Mouse (Mus musculus) kidney, adult 11 months (tissue): ENCODE measurements around the gene Spint3.
"Not testable (repeated sequence)": the region's sequence is repeated elsewhere in the genome, so short reads cannot be mapped to it uniquely, and the experiment has no call there.

Experiments used
- DNase-seq: peaks from one replicate; pipeline ENCODE4 v3.0.0; 2022

Spint3 gene

DNA sequence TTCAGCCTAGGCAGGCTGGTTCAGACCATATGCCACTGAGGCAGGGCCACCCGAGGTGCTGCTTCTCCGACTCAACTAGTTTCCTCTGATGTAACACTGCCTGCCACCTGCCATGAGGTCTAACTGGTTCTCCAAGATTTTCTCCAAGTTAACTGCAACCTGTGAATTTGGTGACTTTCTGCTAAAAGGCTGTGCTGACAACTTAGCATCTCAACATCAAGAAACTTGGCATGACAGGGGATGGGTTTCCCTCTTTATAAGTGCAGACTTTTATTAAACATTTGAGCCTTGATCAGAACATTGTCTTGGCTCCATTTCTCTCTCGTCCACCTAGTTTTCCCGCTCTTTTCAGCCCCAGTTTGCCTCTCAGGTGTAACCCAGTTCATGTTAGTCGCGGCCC is at the start of gene Spint3:
Spint3 (minus strand) TSS at position 101 of the 400 bp plus-strand sequence.
- not testable (repeated sequence) for DNase-seq

- DNase-seq: no peak
Measured at GRCm38 (mm10) chr2:164621775-164622174, 48.5 kb upstream of the Spint3 start.

DNA sequence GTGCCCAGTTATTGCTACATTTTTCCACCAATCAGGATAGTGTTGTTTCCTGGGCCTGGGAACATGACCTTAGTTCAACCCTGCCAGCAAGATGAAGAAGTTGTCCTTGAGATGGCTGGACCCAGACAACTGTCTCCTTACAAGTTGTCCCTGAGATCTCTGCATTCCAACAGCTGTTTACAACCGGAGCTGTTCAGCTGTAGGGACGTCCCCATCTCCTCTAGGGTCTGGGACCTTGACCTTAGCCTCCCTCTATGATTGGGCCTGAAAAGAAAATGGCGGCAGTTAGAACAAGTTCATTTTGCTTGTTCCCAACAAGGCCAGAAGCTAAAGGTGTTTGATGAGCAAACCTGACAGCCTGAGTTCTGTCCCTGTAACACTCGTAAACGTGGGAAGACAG is 45.8 kb upstream of the Spint3 start:
- no peak for DNase-seq

DNA sequence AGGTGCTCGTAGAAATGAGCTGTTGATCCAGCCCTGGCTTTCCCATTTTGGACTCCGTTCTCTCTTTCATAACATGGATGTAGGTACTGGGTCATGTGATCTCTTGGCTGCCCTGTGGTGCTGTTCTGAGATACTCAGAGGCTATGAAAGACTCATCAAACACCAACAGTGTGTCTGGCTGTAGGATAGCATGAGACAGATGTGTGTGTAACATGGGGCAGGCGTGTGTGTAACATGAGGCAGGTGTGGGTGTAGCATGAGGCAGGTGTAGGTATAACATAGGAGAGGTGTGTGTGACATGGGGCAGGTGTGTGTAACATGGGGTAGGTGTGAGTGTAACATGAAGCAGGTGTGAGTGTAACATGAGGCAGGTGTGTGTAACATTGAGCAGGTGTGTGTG is 42.1 kb upstream of the Spint3 start:
- DNase-seq: no peak

DNA sequence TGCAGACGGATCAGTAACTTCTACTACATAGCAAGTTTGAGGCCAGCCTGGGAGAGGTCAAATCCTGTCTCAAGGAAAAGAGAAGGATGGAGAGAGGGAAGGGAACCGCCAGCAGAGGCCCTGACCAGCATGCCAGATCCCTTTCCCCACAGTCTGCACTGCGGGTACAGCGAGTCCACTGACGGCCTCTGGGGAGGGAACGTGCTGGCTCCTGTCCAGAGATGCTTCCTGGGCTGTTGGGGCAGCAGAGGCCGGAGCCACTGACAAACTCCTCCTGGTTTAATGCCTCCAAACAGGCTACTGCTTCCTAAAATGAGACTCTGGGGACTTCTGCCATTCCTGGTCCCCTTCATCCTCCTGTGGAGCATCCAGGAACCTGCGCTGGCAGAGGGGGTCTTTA is 40.2 kb upstream of the Spint3 start, which contains the start of the genes Wfdc6b and Wfdc8:
Wfdc6b (plus strand) TSS at position 52 of the 400 bp plus-strand sequence.
Wfdc8 (minus strand) TSS at position 156 of the 400 bp plus-strand sequence.
- peak; percentile 7 for DNase-seq

DNA sequence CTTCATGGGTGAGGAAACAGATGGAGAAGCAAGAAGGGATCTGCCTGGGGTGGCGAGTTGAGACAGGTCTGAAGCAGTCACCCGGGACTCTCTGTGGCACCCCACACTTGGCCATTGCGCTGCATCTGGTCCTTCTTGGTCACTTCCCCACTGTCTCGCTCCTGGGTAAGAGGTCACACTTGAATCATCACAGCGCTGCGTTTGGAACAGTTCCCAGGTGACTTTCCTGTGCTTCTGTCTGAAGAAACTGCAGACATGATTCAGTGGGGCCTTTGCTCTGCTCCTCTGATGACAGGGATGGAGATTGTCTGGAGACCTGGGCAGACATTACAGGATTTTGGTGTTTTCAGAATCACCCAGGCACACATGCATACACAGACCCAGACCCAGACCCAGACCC is 35.5 kb upstream of the Spint3 start:
- no peak for DNase-seq

DNA sequence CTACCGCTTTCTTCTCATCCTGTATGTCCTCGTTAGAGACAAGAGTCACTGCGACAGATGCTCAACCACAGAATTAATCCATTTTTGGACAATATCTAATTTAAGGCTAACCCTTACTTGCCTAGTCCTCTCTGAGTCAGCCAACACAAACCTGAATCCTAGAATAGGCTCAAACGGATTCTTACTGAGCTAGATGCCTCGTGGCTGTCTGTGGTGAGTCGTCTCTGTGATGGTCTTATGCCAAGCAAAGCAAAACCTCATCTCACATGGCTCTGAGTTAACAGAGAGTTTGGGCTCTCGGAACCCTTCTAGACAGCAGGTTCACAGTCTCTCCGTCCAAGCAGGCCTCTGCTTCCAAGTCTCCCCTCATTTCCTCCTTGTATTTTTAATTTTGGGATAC is 31.2 kb upstream of the Spint3 start:
- DNase-seq: no peak

DNA sequence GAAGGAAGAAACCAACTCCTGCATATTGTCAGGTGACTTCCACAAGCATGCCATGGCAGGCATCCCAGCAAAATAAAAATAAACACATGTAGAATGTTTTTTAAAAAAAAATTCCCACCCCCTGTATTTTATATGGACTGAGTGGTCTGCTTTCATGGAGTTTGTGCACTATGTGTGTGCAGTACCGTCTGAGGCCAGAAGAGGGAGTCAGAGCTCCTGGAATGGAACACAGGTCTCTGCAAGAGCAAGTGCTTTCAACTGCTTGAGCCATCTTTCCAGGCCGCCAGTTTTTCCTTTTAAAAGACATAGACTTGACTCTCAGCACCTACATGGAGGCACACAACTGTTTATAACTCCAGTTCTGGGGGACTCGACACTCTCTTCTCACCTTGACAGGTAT is 30.2 kb upstream of the Spint3 start:
- DNase-seq: no peak

DNA sequence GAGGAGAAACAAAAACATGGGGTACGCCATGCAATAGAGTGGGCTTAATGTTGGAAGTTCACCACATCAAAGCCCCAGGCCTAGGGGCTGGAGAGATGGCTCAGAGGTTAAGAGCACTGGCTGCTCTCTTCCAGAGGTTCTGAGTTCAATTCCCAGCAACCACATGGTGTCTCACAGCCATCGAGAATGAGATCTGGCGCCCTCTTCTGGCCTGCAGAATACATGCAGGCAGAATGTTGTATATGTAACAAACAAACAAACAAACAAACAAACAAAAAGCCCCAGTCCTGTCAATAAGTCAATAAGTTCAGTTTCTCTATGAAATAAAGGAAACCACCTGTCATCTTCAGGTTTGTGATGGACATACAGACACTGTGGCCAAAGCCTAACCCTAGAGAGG is 26.9 kb upstream of the Spint3 start:
- DNase-seq: no peak

DNA sequence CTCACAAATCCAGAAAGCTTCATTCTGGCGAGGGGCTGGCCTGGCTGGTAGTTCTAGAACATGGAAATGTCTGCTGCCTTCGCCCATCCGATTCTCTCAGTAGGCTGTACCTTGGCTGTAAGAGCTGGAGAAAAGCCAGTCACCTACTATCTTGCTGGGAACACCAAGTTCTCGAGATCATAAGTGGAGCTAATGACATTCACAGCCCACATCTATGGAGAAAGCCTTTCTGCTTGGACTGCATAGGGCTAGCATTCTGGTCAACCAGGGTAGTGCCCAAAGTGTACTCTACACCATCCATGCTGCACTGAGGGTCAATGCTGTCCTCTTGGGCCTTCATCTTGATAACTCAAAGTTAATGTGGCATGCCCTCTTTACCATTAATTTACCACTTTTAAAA is 20.2 kb upstream of the Spint3 start, which contains the start of gene Eppin:
Eppin (minus strand) TSS at position 101 of the 400 bp plus-strand sequence.
- DNase-seq: no peak

- DNase-seq: no peak
Measured at GRCm38 (mm10) chr2:164592014-164592413, 18.8 kb upstream of the Spint3 start.

GRCm38 (mm10) chr2:164585025-164585725 is 11.9 kb upstream of the Spint3 start, which contains the start of gene Wfdc6a:
TSS of gene Wfdc6a (minus strand) at chr2:164585447.
- not testable (repeated sequence) for DNase-seq

DNA sequence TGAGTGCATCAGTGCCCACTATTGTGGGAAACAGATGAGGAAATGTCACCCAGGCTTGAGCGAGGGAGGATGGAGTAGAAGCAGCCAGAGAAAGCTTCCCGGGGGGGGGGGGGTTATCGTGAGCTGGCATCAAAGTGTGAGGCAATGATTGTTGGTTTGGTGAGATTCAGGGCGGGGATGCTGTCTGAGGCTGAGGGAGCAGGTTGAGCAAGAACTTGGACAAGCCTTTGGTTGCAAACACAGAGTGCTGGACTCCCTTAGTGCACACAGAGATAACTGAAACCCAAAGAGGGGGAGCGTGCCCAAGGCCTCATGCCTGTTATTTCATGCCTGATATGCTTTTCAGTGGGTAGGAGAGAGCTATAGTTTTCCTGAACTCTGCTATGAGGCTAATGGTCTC is 5.8 kb downstream of the Spint3 start:
- no peak for DNase-seq

GRCm38 (mm10) chr2:164566997-164567396 is 6.3 kb downstream of the Spint3 start:
- DNase-seq: no peak

GRCm38 (mm10) chr2:164564346-164564745 is 8.9 kb downstream of the Spint3 start:
- no peak for DNase-seq

DNA sequence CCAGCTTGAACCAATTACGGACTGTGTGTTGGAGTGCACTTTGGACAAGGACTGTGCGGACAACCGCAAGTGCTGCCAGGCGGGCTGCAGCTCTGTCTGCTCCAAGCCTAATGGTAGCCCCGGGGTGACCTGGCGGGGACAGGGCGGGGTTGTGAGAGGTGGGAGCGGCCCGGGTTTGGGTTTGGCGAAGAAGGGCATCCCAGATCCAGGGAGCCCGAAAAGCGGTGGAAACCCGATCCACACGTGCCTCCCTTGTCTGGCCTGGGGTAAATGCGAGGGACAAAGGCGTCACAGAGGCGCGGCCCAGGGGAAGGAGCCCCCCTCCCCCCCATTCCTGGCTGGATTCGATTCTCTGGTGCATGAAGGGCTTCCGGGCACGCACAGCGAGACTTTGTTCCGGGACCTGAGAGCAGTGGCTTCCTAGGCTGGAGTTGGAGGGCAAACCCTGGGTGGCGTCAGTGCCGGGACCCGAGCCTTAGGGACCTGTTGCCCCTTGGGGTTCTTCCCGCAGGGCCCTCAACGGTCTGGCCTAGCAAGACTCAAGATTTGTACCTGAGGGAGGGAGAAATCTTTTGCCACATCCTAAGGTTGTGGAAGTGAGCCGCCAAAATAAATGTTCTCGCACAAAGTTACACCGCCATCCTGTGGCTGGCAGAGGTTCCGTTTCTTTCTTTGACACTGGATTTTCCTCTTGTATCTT is 9.8 kb downstream of the Spint3 start:
- peak; percentile 64 for DNase-seq

DNA sequence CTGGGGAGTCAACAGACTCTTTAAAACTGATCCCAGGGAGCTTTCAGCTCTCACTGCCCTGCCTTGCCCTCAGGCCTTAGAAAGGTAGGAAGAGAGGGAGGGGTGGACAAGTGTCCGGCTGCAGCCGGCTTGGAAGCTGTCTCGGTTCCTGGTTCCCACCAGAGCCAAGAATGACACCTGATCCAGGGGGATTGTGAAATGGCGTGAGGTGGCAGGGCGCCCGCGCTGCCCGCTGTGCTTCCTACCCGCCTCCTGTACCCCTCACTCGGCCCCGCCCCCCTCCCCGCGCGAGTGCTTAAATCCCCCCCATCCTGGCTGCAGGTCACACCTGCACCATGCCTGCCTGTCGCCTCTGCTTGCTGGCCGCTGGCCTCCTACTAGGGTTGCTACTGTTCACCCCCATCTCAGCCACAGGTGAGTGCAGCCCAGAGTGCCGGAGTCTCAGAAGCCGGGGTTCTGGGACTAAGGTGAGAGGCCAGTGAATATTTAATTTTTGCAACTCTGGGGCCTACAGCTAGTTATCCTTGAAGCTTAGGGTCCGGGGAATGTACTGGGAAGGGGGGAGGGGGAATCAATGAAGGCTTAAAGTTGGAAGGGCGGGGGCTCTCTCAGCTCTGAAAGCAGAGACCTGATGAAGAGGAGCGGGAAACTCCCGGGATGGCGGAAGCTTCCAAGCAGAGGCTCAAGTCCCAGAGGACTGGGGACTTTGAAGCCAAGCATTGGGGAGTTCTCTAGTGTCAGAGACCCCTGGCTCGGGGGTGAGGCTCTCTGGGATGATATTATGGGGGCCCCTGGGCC is 10.7 kb downstream of the Spint3 start, which contains the start of gene Wfdc2:
Wfdc2 (plus strand) TSS at position 23 of the 798 bp plus-strand sequence.
- DNase-seq: peak; percentile 82

- no peak for DNase-seq
Measured at GRCm38 (mm10) chr2:164560106-164560505, 13.2 kb downstream of the Spint3 start.

- DNase-seq: no peak
Measured at GRCm38 (mm10) chr2:164558991-164559645, 14.1 kb downstream of the Spint3 start.

GRCm38 (mm10) chr2:164558426-164558825 is 14.8 kb downstream of the Spint3 start:
- no peak for DNase-seq

DNA sequence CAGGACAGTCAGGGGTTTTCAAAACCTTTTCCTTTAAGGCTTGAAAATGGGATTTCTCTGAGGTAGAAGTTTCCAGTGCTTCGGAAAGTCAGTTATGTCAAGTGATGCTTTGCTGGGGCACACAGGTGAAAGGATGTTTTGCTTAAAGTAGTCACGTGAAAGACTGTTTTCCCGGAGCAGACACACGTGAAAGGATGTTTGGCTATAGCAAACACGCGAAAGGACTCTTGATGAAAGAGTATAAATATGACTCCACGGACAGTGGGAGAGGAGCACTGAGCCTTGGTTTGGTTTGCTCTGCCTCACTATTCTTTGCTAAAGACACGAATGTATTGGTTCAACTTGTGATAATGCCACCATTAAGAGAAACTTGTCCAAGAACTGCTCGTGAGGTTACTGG is 21.8 kb downstream of the Spint3 start:
- no peak for DNase-seq

- no peak for DNase-seq
Measured at GRCm38 (mm10) chr2:164550895-164551269, 22.4 kb downstream of the Spint3 start.
